Mouse (Mus musculus): ENCODE measurements around the gene C1ql3. TPM values are rescaled to one million over a fixed set of nuclear protein-coding genes. Genes with fewer than 3 reads are reported as not detected.

C1ql3 gene
- 0.58 and 0.68 TPM in 2 replicates for polyA plus RNA-seq (2012; rRNA removed)

DNA sequence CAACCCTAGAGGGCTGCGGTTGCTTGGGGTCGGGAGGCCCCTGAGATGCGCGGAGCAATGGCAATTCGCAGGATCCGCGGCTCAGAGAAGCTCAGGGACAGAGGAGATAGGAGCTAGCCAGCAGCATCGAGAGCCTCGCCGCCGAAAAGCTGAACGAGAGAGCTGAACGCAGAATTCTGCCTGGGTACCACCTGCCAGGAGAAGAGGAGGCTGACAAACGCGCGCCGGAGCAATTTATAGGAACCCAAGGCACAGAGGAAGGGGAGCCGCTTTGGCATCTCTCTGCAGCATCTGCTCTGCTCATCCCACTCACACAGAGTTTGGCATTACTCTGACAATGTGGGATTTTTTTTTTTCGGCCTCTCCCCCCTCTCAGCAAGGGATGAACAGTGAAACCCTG is at the start of gene C1ql3:
Gene C1ql3 (minus strand): TSS at position 335 of the 400 bp plus-strand sequence.
- Histone ChIP-seq H3K27me3 (replicated peaks; ENCODE audit: control insufficient read depth, insufficient read depth, low read length) (no peaks in the 10 kb centered on the region), H3K36me3 (ENCODE audit: control insufficient read depth, insufficient read depth, low read length) (no peaks in the 10 kb centered on the region), H3K4me1 (ENCODE audit: control insufficient read depth, insufficient read depth, low read length) (no peaks in the 10 kb centered on the region), H3K27ac (ENCODE audit: insufficient read depth, low read depth, low read length) (no peak within 1 kb of the TSS), H3K4me3 (ENCODE audit: insufficient read depth, low read depth, low read length) (peak within 1 kb of the TSS; percentile 38; the same call in 1 of the 2 replicates)
- TF ChIP-seq CTCF (conservative IDR thresholded peaks at IDR 0.05; ENCODE audit: insufficient read depth, insufficient read length, low read depth, low read length) (no peak), POLR2A (IDR thresholded peaks at IDR 0.05; ENCODE audit: low read depth, low read length) (no peak)
- DNase-seq: no peak
- WGBS: 10% methylated on average over 19 of the region's 19 CpGs

DNA sequence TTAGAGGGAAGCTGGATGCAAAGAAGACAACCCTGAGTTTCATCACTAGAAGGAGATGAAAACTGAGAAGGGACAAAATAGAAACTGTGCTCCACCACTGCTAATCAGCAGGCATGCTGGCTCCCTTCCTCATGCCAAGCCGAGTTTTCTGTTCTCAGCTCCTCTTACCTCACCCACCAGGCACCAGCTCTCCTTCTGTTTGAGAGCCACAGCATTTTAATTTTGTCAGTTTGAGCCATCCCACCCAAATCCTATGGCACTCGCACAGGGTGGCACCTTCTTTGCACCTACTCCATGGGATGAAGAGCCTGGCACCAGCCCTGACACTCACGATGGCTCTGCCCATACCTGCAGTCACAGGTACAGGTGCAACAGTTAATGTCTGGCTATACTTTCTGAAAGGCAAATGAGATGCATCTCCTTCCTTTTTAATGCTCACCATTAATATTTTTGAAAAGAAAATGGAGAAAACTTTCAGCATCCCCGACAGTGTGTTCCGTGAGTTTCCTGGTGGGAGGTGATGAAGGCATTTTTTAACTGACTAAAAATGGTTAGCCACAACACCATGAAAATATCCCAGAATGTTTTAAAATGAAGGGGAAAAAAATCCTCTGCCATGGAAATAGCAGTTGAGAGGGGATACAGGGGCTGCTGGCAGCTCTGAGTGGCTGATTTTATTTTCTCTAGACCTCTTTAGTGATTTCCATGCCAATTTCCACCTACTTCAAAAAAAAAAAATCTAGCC is 49.0 kb upstream of the C1ql3 start:
- DNase-seq: no peak
- Histone ChIP-seq H3K27me3 (replicated peaks; ENCODE audit: control insufficient read depth, insufficient read depth, low read length) (no peaks in the 10 kb centered on the region), H3K4me3 (ENCODE audit: insufficient read depth, low read depth, low read length) (no peak overlapping the region), H3K4me1 (ENCODE audit: control insufficient read depth, insufficient read depth, low read length) (no peaks in the 10 kb centered on the region), H3K36me3 (ENCODE audit: control insufficient read depth, insufficient read depth, low read length) (no peaks in the 10 kb centered on the region), H3K27ac (ENCODE audit: insufficient read depth, low read depth, low read length) (no peak overlapping the region)
- TF ChIP-seq CTCF (conservative IDR thresholded peaks at IDR 0.05; ENCODE audit: insufficient read depth, insufficient read length, low read depth, low read length) (no peak), POLR2A (IDR thresholded peaks at IDR 0.05; ENCODE audit: low read depth, low read length) (no peak)
- 92% methylated on average over 5 of the region's 5 CpGs for WGBS

DNA sequence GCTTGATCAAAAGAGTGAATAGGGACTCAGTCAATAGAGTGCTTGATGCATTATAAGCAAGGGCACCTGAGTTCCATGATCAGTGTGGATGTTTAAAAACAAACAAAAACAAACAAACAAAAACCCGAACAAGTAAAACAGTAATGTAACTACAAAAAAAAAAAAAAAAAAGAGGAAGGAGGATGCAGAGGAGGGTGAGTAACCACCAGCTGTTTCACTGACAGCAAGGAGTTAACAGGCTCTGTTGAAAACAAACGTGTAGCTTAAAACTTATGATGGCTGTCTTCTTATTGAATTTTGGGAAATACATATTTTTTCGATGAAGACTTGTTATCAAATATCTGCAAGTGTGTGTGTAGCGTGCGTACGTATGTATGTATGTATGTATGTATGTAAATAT is 37.0 kb upstream of the C1ql3 start:
- Histone ChIP-seq H3K4me1 (ENCODE audit: control insufficient read depth, insufficient read depth, low read length) (no peaks in the 10 kb centered on the region), H3K4me3 (ENCODE audit: insufficient read depth, low read depth, low read length) (no peak overlapping the region), H3K27me3 (replicated peaks; ENCODE audit: control insufficient read depth, insufficient read depth, low read length) (no peaks in the 10 kb centered on the region), H3K27ac (ENCODE audit: insufficient read depth, low read depth, low read length) (no peak overlapping the region), H3K36me3 (ENCODE audit: control insufficient read depth, insufficient read depth, low read length) (no peaks in the 10 kb centered on the region)
- DNase-seq: no peak
- 85% methylated on average over 6 of the region's 6 CpGs for WGBS
- no peak for TF ChIP-seq POLR2A (IDR thresholded peaks at IDR 0.05; ENCODE audit: low read depth, low read length)

DNA sequence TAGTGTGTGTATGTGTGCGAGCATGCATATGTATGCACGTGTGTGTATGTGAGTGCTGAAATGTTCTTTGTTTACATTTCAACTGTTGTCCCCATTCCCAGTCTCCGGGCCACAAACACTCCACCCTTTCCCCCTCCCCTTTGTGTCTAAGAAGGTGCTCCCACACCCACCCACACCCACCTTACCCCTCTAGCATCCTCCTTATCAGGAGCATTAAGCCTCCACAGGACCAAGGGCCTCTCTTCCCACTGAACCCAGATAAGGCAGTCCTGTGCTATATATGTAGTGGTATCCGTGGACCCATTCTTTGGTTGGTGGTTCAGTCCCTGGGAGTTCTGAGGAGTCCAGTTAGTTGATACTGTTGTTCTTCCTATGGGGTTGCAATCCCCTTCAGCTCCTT is 32.9 kb upstream of the C1ql3 start:
- Histone ChIP-seq H3K36me3 (ENCODE audit: control insufficient read depth, insufficient read depth, low read length) (no peaks in the 10 kb centered on the region), H3K27me3 (replicated peaks; ENCODE audit: control insufficient read depth, insufficient read depth, low read length) (no peaks in the 10 kb centered on the region), H3K27ac (ENCODE audit: insufficient read depth, low read depth, low read length) (no peak overlapping the region), H3K4me3 (ENCODE audit: insufficient read depth, low read depth, low read length) (no peak overlapping the region), H3K4me1 (ENCODE audit: control insufficient read depth, insufficient read depth, low read length) (0 out of 2 replicates have a peak, but pooled peaks cover 2% of the 10 kb centered on the region)
- TF ChIP-seq POLR2A (IDR thresholded peaks at IDR 0.05; ENCODE audit: low read depth, low read length) (no peak), CTCF (conservative IDR thresholded peaks at IDR 0.05; ENCODE audit: insufficient read depth, insufficient read length, low read depth, low read length) (no peak)
- 91% methylated on average over 4 of the region's 4 CpGs for WGBS
- no peak for DNase-seq

DNA sequence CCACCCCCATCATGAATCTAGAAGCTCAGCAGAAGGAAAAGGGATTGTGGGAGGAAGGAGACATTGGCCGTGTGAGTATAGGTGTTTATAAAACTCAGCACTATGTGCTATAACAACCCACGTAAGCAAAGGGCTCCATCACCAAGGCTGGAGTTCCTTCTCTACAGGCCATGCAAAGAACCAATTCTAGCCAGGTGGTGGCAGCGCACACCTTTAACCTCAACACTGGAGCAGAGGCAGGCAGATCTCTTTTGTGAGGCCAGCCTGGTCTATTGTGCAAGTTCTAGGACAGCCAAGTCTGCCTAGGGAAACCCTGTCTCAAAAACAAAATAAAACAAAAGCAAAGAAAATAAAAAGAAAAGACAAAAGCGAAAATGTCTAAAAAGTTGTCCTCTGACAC is 28.2 kb upstream of the C1ql3 start:
- WGBS: 91% methylated on average over 4 of the region's 4 CpGs
- no peak for DNase-seq
- no peak overlapping the region for H3K27ac ChIP-seq (ENCODE audit: insufficient read depth, low read depth, low read length)
- 0 out of 2 replicates have a peak, but pooled peaks cover 2% of the 10 kb centered on the region for H3K4me1 ChIP-seq (ENCODE audit: control insufficient read depth, insufficient read depth, low read length)
- no peaks in the 10 kb centered on the region for H3K27me3 ChIP-seq (replicated peaks; ENCODE audit: control insufficient read depth, insufficient read depth, low read length)
- no peak overlapping the region for H3K4me3 ChIP-seq (ENCODE audit: insufficient read depth, low read depth, low read length)
- TF ChIP-seq CTCF (conservative IDR thresholded peaks at IDR 0.05; ENCODE audit: insufficient read depth, insufficient read length, low read depth, low read length) (no peak), POLR2A (IDR thresholded peaks at IDR 0.05; ENCODE audit: low read depth, low read length) (no peak)
- H3K36me3 ChIP-seq (ENCODE audit: control insufficient read depth, insufficient read depth, low read length): no peaks in the 10 kb centered on the region

DNA sequence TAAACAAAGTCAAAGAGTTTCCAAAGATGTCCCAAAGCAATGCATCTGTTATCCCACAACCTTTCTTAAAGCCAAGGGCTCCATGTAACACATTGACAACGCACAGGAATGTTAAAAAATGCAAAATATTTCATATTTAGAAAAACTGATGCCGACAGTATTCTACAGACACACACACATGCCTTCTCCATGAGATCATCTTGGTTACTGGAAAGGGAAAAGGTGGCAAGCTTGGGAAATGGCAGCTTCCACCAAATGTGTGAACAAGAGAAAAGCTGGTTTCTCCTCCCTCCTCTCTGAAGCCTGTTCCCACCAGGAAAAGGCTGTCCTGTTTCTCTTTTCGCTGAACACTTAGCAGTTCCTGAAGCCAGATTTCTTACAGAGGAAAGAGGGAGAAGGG is 27.2 kb upstream of the C1ql3 start:
- Histone ChIP-seq H3K4me1 (ENCODE audit: control insufficient read depth, insufficient read depth, low read length) (0 out of 2 replicates have a peak, but pooled peaks cover 2% of the 10 kb centered on the region), H3K36me3 (ENCODE audit: control insufficient read depth, insufficient read depth, low read length) (no peaks in the 10 kb centered on the region), H3K4me3 (ENCODE audit: insufficient read depth, low read depth, low read length) (no peak overlapping the region), H3K27me3 (replicated peaks; ENCODE audit: control insufficient read depth, insufficient read depth, low read length) (no peaks in the 10 kb centered on the region), H3K27ac (ENCODE audit: insufficient read depth, low read depth, low read length) (no peak overlapping the region)
- DNase-seq: no peak
- no peak for TF ChIP-seq POLR2A (IDR thresholded peaks at IDR 0.05; ENCODE audit: low read depth, low read length)
- TF ChIP-seq CTCF (conservative IDR thresholded peaks at IDR 0.05; ENCODE audit: insufficient read depth, insufficient read length, low read depth, low read length): no peak
- WGBS: 58% methylated on average over 3 of the region's 3 CpGs

DNA sequence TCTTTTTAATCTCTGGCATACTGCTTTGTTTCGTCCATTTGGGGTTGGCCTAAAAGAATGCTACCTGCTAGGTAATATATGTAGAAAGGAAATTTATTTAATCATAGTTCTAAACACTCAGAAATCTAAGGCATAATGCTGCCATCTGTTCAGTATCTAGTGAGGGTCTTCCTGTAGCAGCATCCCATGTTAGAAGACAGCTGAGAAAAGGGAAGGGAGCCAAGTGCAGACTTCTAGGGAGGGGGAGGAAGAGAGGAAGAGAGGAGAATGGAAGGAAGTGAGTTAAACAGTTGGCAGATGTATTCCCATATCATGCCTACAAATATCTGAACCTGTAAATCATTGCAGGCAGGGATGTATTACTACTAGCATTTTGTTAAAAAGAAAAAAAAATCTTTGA is 7.3 kb upstream of the C1ql3 start:
- Histone ChIP-seq H3K27ac (ENCODE audit: insufficient read depth, low read depth, low read length) (no peak overlapping the region), H3K27me3 (replicated peaks; ENCODE audit: control insufficient read depth, insufficient read depth, low read length) (no peaks in the 10 kb centered on the region), H3K4me3 (ENCODE audit: insufficient read depth, low read depth, low read length) (no peak overlapping the region), H3K36me3 (ENCODE audit: control insufficient read depth, insufficient read depth, low read length) (no peaks in the 10 kb centered on the region), H3K4me1 (ENCODE audit: control insufficient read depth, insufficient read depth, low read length) (no peaks in the 10 kb centered on the region)
- TF ChIP-seq POLR2A (IDR thresholded peaks at IDR 0.05; ENCODE audit: low read depth, low read length) (no peak), CTCF (conservative IDR thresholded peaks at IDR 0.05; ENCODE audit: insufficient read depth, insufficient read length, low read depth, low read length) (no peak)
- WGBS: 79% methylated on average over 1 of the region's 1 CpGs
- DNase-seq: no peak

All from kidney, adult 2 months (tissue).